Mouse (Mus musculus) neural tube, embryonic 11.5 days (tissue): Measurements from ENCODE around the gene Rabgef1. TPM values are rescaled to one million over a fixed set of nuclear protein-coding genes. Genes with fewer than 3 reads are reported as not detected.

Experiments used
- ATAC-seq: fragments of 200-750 bp; cut with Nextera tagmentation; 2 replicates; pipeline ENCODE4 v1.8.0; 2017; ENCODE audit warnings: moderate number of reproducible peaks, mild to moderate bottlenecking, moderate TSS enrichment, moderate library complexity; ENCODE audit not compliant: insufficient read depth, low FRiP score, low TSS enrichment
- DNase-seq: peaks from one replicate; pipeline ENCODE4 v3.0.0-alpha.2; 2015; ENCODE audit warnings: low spot score
- H3K27ac ChIP-seq: fragments of 300-500 bp; sonication (generic); 2 replicates; pipeline ENCODE4 v1.5.1; 2014; ENCODE audit warnings: low read depth, mild to moderate bottlenecking, low read length
- H3K27me3 ChIP-seq: fragments of 300-500 bp; sonication (generic); 2 replicates; pipeline ENCODE4 v1.6.1; 2014; ENCODE audit warnings: mild to moderate bottlenecking, low read length, mixed read lengths; ENCODE audit not compliant: control insufficient read depth, insufficient read depth
- H3K36me3 ChIP-seq: fragments of 300-500 bp; sonication (generic); 2 replicates; pipeline ENCODE4 v1.6.1; 2014; ENCODE audit warnings: mild to moderate bottlenecking, low read length, moderate library complexity, mixed read lengths; ENCODE audit not compliant: control insufficient read depth, insufficient read depth
- H3K4me1 ChIP-seq: fragments of 300-500 bp; sonication (generic); 2 replicates; pipeline ENCODE4 v1.6.1; 2014; ENCODE audit warnings: low read length, mixed read lengths; ENCODE audit not compliant: control insufficient read depth, insufficient read depth
- H3K4me2 ChIP-seq: fragments of 300-500 bp; sonication (generic); 2 replicates; pipeline ENCODE4 v1.6.1; 2014; ENCODE audit warnings: low read depth, mild to moderate bottlenecking, moderate library complexity
- H3K4me3 ChIP-seq: fragments of 300-500 bp; sonication (generic); 2 replicates; pipeline ENCODE4 v1.5.1; 2014; ENCODE audit warnings: low read depth, low read length
- H3K9ac ChIP-seq: fragments of 300-500 bp; sonication (generic); 2 replicates; pipeline ENCODE4 v1.6.1; 2014; ENCODE audit warnings: mild to moderate bottlenecking, low read length
- H3K9me3 ChIP-seq: fragments of 300-500 bp; sonication (generic); 2 replicates; pipeline ENCODE4 v1.6.1; 2016; ENCODE audit warnings: low read length; ENCODE audit not compliant: control insufficient read depth
- WGBS: fragments of 180-500 bp; shearing (Covaris S2); extraction: QIAGEN DNeasy Blood & Tissue Kit; methylation state at CpG from one replicate; pipeline ENCODE4 v1.1.7; 2014; 5-methylcytosine and 5-hydroxymethylcytosine counted together
- polyA plus RNA-seq: library from polyadenylated mRNA; unstranded; fragments of >200 nt; fragmentation: Nextera tagmentation; extraction: Ambion mirVana; gene quantifications from 2 replicates; pipeline ENCODE4 v1.2.1, GENCODE M21; 2014

Rabgef1 gene
- polyA plus RNA-seq, 1 experiment from 2014 or later: 25.4 TPM

DNA sequence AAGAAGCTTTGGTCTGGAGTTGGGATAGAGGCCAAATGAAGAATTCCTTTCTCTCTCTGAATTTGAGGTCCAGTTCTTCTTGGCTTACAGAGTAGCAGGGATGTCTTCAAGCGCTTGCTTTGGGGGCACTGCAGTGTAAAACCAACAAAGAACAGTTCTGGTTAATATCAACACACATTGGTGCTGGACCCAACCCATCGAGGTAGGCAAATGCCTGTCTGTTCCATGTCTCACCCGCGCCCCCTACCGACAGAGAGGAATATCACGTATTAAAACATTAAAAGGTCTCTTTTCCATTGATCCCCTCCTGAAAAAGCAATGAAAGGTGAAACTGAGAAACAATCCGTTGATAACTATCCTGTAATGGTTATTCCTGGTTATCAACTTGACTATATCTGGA is 7.9 kb upstream of the Rabgef1 start:
- DNase-seq (peak; percentile 65), ATAC-seq (no peak)
- H3K4me2 ChIP-seq: no peak overlapping the region
- H3K4me3 ChIP-seq: no peak overlapping the region
- H3K9me3 ChIP-seq: no peaks in the 10 kb centered on the region
- H3K4me1 ChIP-seq: no peaks in the 10 kb centered on the region
- H3K36me3 ChIP-seq: no peaks in the 10 kb centered on the region
- WGBS: 7% methylated on average over 7 of the region's 7 CpGs
- H3K27ac ChIP-seq: no peak overlapping the region
- H3K27me3 ChIP-seq: no peaks in the 10 kb centered on the region
- H3K9ac ChIP-seq: no peak overlapping the region

DNA sequence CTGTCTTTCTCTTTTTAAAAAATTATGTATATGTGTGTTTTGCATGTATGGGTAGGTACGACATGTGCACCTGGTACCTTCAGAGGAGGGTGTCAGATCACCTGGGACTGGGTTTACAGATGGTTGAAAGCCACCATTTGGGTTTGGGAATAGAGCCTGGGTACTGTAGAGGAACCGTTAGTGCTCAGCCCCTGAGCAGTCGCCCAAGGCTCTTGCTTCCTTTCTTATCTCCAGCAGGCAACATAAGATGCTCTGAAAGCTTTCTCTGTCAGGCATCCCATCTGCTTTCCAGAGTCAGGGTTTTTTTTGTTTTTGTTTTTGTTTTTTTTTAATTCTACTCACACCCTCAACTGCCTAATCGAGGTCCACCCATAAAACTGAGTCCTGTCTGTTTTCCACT is 6.4 kb upstream of the Rabgef1 start:
- WGBS: 79% methylated on average over 4 of the region's 4 CpGs
- H3K4me2 ChIP-seq: no peak overlapping the region
- no peaks in the 10 kb centered on the region for H3K27me3 ChIP-seq
- no peak for ATAC-seq
- no peaks in the 10 kb centered on the region for H3K4me1 ChIP-seq
- H3K9me3 ChIP-seq: no peaks in the 10 kb centered on the region
- H3K9ac ChIP-seq: no peak overlapping the region
- H3K4me3 ChIP-seq: no peak overlapping the region
- no peak for DNase-seq
- no peak overlapping the region for H3K27ac ChIP-seq
- no peaks in the 10 kb centered on the region for H3K36me3 ChIP-seq

- Histone ChIP-seq H3K9ac (no peak overlapping the region), H3K36me3 (no peaks in the 10 kb centered on the region), H3K4me1 (peaks cover 12% of the 10 kb centered on the region; the same call in 1 of the 2 replicates), H3K27ac (no peak overlapping the region), H3K27me3 (no peaks in the 10 kb centered on the region), H3K4me2 (no peak overlapping the region), H3K9me3 (no peaks in the 10 kb centered on the region), H3K4me3 (no peak overlapping the region)
- ATAC-seq (no peak), DNase-seq (no peak)
- WGBS: 80% methylated on average over 6 of the region's 6 CpGs
These were observed 2.5 kb upstream of the Rabgef1 start for GRCm38 (mm10) chr5:130169109-130169508.

DNA sequence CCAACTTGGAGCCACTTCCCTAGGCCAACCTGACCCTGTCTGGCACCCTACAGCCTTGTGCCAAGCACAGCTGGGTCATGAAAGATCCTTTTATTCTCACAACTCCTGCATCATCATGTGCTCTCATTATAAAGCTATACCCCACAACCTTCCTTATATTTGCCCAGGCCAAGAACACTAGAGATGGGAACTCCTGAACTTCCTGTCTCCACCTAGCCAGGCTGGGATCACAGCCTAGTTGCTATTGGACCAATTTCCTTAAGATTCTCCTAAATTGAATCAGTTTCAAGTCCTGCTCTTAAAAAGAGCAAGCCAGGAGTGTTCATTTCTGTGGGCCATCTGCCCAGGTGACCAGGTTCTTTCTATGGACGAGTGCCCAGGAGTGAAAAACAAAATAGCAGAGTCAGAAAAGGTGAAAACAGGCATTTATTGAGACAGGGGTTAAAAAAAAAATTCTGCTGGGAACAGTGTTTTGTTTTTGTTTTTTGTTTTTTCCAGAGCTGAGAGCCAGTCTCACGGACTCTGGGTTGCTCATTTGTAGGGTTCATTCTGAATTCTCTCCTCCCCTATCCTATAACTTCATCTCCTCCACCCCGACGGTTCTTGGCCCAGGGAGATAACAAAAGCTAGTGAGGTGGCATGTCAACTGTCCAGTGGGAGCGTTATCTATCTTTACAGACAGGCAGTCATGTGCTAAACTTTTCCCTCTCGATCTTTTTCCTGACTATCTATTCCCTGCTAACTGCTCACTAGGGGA is 754 bp upstream of the Rabgef1 start:
- peak overlapping the region; percentile 80 for H3K4me2 ChIP-seq
- H3K9ac ChIP-seq: peak overlapping the region; percentile 84
- H3K27me3 ChIP-seq: no peaks in the 10 kb centered on the region
- 21% methylated on average over 6 of the region's 6 CpGs for WGBS
- H3K4me3 ChIP-seq: peak overlapping the region; percentile 88
- 0 out of 2 replicates have a peak, but pooled peaks have one; percentile 2 for ATAC-seq
- no peaks in the 10 kb centered on the region for H3K9me3 ChIP-seq
- H3K36me3 ChIP-seq: no peaks in the 10 kb centered on the region
- DNase-seq: no peak
- H3K4me1 ChIP-seq: peaks cover 12% of the 10 kb centered on the region; the same call in 1 of the 2 replicates
- peak overlapping the region; percentile 64; the same call in 1 of the 2 replicates for H3K27ac ChIP-seq

DNA sequence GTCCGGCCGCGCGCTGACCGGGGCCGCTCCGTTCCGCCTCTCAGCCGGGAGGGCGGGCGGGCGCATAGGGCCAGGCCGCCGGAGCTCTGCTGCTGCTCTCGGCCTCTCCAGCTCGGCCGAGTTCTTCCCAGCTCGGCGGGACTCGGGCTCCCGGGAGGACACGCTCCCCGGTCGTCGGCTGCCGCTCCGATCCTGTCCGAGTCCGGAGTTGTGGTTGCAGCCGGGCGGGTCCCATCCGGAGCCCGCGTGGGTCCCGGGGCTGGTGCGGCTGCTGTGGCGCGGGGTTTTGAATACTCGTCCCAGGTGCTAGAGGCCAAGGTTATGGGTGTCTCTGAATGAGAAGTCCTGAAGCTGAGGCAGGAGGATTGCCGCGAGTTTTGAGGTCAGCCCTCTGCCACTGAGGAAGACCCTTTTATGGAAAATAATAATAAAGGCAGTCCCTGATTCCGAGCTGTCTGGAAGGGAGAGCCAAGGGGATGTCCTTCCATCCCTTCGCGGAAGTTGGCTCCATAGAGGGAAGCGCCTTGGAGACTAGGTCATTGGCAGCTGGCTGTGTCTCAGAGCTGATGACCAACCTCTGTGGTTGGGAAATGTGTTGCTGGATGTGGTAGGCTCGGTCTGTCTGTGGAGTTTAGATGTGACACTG is 481 bp downstream of the Rabgef1 start:
- Histone ChIP-seq H3K27me3 (no peaks in the 10 kb centered on the region), H3K27ac (peak overlapping the region; percentile 41; the same call in 1 of the 2 replicates), H3K4me2 (peak overlapping the region; percentile 39), H3K4me3 (peak overlapping the region; percentile 88), H3K4me1 (peaks cover 12% of the 10 kb centered on the region; the same call in 1 of the 2 replicates), H3K9ac (peak overlapping the region; percentile 84), H3K9me3 (no peaks in the 10 kb centered on the region), H3K36me3 (no peaks in the 10 kb centered on the region)
- WGBS: 2% methylated on average over 42 of the region's 46 CpGs
- no peak for DNase-seq
- peak; percentile 39 for ATAC-seq

- 85% methylated on average over 4 of the region's 4 CpGs for WGBS
- no peak for ATAC-seq
- no peak overlapping the region for H3K4me3 ChIP-seq
- H3K9ac ChIP-seq: no peak overlapping the region
- H3K27ac ChIP-seq: no peak overlapping the region
- DNase-seq: no peak
- peaks cover 12% of the 10 kb centered on the region; the same call in 1 of the 2 replicates for H3K4me1 ChIP-seq
- H3K9me3 ChIP-seq: no peaks in the 10 kb centered on the region
- no peaks in the 10 kb centered on the region for H3K27me3 ChIP-seq
- peak overlapping the region; percentile 39 for H3K4me2 ChIP-seq
- no peaks in the 10 kb centered on the region for H3K36me3 ChIP-seq
These were observed 1.4 kb downstream of the Rabgef1 start for GRCm38 (mm10) chr5:130173012-130173411.

GRCm38 (mm10) chr5:130177871-130178270 is 6.3 kb downstream of the Rabgef1 start:
- Histone ChIP-seq H3K36me3 (no peaks in the 10 kb centered on the region), H3K4me1 (peaks cover 3% of the 10 kb centered on the region; the same call in 1 of the 2 replicates), H3K27me3 (no peaks in the 10 kb centered on the region), H3K9me3 (no peaks in the 10 kb centered on the region), H3K4me2 (no peak overlapping the region), H3K9ac (no peak overlapping the region), H3K27ac (no peak overlapping the region), H3K4me3 (no peak overlapping the region)
- DNase-seq (no peak), ATAC-seq (no peak)
- 79% methylated on average over 4 of the region's 4 CpGs for WGBS

DNA sequence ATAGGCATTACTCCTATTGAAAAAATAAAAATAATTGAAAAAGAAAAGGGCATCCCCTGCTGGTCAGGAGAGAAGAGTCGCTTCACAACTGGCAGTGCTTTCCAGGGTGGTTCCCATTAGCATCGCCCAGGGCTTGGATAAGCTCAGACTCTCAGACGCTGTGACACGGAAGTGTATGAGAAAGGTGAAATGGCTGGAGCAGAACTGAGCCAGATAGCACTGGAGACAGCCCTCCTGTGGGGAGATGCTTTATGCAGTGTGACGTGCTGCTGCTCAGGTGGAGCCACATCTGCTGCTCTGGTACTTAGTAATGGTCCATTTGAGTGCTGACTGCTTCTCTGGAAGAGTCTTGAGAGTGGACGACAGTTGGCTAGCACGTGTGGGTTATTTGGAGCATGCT is 8.8 kb downstream of the Rabgef1 start:
- 63% methylated on average over 7 of the region's 7 CpGs for WGBS
- no peak for DNase-seq
- ATAC-seq: no peak
- Histone ChIP-seq H3K27ac (no peak overlapping the region), H3K4me3 (no peak overlapping the region), H3K9me3 (no peaks in the 10 kb centered on the region), H3K9ac (no peak overlapping the region), H3K36me3 (no peaks in the 10 kb centered on the region), H3K4me2 (no peak overlapping the region), H3K4me1 (no peaks in the 10 kb centered on the region), H3K27me3 (no peaks in the 10 kb centered on the region)
